Mouse (Mus musculus) adrenal gland, postnatal 25 days (tissue): ENCODE measurements around the gene Iqgap3. TPM values are rescaled to one million over a fixed set of nuclear protein-coding genes. Genes with fewer than 3 reads are reported as not detected.

Experiments used
- DNase-seq: peaks from one replicate; pipeline ENCODE4 v3.0.0; 2021; ENCODE audit warnings: mixed read lengths
- total RNA-seq: library from RNA; stranded (reverse); gene quantifications from 2 replicates; pipeline ENCODE4 v1.2.3, GENCODE M21; 2021

The Iqgap3 gene
- total RNA-seq, 1 experiment from 2014 or later = 4.5 TPM

DNA sequence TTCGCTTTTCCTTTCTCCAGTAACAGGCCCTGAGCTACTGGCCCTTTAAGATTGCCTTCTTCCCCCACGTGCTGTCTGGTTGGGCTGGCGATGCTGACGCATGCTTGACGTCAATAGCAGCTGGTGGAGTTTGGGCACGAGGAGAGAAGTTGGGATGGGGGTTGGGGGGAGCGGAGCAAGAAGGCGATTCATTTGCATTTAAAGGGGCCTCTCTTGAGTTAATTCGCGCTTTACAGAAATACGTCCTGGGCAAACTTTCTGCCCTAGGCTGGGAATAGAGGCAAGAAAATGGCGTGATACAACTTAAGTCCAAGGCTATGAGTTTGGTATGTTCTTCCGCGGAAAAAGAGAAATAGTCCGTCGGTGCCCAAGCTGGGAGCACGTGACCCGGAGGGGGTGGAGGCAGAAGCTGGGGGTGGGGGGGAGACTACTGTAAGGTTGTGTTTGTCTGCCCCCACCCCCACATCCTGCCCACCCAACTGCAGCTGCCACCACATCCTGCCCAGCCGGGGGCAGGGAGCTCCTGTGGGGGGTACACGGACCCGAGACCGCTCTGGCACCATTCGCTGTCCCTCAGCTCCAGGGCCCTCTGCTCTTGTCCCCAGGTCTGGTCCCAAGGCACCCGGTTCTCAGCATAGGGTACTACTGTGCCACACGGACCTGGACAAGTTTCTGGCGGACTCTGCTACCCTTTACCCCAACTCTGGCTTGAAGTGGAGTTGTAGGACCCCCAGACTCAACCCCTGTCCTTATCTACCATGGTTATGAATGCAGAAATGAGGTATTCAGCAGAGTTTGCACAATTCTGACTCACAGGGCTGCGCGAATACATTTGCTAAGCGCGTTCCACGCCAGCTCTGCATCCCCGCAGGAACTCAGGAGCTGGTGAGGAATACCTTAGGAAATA lies 56.8 kb downstream of the Iqgap3 start:
- DNase-seq = peak; percentile 90

DNA sequence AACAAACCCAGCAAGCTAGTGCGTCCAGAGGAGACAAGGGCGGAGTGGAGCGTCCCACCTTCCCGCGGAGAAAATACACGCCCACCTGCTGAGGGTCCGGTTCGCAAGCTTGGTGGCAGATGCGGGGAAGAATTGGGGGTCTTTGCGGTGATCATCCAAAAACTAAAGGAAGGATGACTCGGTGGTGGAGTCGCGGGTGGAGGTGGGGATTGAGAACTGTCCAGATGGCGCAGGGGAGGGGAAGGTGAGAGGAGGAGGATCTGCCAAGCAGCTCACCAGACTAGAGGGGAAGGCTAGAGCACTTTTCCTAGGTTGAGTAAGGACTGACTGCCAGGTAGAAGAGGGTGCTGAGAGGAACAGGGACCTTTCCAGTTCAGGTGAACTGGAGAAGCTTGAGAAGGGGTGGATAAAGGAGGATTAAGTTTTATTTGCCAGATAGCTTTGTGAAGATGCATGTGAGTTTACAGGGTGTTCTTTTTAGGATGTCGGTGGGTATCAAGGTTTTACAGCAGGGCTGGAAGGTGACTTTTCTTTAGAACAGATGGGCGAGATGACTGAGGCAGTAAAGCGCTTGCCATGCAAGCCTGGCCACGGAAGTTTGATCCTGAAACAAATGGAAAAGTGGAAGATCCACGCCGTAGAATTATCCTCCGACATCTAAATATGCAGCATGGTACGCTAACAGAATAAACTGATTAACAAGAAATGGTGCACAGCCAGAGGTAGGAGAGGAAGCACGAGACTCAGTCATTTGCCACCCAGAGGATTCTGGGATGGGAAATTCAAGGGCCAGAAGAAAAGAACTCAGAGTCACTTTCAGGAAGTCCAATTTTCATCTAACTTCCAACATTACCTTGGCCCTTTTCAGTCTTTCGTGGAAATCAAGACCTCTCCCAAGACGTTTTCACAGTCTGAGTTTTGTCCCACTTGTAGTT lies 57.7 kb downstream of the Iqgap3 start:
- DNase-seq = peak; percentile 47

DNA sequence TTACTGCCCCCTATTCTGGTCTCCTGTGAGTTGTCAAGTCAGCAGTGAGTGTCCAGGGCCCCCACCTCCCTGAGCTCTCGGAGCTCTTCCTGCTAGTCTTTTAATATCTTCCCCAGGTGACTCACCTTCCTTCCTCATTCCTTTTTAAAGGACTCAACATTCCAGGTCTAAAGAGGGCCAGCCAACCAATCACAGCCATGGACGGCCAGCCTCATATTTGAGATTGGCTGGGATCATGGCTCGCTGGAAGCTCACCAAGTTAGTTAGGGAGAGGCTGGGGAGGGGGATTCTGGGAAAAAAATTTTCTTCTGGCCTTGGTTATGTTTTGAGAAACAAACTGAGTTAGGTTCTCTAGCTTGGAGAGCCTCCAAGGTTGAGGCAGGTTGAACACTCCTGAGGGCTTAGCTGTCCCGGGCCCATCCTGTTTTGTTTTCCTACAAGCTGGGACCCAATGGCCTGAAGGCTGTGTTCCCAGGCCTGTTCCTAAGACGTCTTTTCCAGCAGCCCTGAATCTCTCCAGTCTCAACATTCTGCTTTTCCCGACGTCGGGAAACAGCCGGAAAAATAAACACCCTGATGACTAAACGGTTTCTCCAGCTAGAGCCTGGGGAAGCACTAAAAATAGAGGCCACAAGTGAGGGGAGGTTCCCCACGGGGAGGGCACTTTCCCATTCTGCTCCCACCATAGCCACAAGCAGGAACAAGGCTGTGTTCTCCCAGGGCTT lies 58.6 kb downstream of the Iqgap3 start:
- no peak for DNase-seq

DNA sequence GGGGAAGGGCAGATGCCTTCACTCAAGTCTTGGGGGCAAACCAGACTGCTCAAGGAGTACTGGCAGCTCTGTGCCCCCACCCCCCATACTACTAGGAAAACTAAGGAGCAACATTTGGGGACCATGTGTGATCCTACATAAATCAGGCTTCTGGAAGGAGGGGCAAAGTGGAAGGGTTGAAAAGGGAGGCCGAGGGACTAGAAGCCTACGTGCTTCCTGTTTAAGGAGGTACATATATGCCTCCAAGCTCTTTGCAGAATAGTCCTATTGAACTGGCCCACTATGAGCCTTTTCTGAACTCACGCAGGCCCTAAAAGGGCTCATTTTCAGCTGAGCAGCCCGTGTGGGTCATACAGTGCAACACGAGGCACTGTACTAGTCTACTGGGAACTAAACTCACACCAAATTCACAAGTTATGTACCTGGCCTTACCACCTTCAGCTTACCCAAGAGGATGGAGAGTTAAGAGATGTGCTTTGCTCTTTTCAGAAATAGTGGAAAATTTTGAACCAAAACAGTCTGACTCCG lies 59.2 kb downstream of the Iqgap3 start:
- no peak for DNase-seq

DNA sequence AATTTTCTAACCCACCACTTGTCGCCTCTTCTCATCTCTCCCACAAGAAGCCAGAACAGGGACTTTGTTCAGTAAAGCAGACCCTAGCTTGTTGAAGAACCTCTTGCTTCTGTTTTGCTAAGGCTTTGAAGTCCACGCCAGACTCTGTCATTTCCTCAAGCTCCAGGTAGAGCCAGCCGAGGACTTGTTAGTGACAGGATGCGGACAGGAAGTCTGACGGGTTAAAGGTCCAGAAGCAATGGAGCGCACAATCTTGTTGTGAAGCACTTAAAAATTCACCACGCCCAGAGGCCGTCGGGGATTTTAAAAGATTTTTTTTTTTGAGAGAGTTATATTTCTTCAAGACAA lies 59.6 kb downstream of the Iqgap3 start:
- no peak for DNase-seq

DNA sequence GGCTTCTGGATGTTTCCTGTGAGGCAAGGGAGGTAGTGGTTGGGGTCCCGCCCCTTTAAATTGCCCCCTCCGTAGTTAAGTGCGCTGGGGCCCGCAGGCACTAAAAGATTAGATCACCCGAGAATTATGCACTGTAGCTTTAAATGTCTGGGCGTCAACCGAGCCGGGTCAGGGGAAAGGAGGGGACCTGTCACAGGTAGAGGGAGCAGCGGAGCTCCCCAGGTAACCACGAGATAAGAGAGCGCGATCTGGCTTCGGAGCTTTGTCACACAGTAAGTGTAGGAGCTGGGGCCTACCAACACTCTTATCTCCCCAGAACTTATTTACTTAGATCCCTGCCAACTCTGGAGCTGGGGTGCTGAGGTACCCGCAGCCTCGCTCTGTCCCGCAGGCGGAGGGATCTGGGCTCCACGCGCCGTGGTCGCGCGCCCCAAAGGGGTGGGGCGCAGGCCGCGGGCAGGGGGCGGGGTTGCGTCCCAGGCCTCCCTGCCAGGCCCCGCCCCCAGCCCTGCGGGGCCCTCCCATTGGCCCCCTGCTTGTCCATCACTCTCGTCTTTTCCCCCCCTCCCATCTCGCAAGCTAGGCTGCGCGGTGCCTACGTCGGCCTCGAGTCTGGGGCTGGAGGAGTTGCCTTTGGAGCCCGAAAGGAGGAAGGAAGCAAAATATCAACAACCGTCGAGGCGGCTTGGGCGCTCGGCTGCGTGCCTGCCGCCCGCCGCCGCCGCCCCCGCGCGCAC lies 60.2 kb downstream of the Iqgap3 start, which contains the start of gene Mef2d:
Mef2d (plus strand) TSS at position 586 of the 737 bp plus-strand sequence.
- peak; percentile 97 for DNase-seq

DNA sequence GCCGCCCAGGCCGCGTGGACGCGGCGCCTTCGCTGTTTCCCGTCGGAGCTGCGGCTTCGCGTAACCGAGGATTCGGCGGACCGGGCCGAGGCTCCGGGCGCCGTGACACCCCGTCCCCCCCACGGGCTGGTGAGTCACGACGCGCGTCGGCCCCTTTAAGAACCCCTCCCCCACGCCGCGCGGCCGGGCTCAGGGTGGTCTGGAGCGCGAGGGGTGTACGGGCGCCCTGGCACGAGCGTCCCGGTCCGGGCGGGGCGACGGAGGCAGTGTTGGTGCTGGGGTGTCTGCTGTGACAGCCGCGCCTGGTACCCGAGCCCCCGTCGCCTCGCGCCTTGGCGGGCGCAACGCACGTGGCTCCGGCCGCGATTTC lies 60.8 kb downstream of the Iqgap3 start:
- peak; percentile 68 for DNase-seq

DNA sequence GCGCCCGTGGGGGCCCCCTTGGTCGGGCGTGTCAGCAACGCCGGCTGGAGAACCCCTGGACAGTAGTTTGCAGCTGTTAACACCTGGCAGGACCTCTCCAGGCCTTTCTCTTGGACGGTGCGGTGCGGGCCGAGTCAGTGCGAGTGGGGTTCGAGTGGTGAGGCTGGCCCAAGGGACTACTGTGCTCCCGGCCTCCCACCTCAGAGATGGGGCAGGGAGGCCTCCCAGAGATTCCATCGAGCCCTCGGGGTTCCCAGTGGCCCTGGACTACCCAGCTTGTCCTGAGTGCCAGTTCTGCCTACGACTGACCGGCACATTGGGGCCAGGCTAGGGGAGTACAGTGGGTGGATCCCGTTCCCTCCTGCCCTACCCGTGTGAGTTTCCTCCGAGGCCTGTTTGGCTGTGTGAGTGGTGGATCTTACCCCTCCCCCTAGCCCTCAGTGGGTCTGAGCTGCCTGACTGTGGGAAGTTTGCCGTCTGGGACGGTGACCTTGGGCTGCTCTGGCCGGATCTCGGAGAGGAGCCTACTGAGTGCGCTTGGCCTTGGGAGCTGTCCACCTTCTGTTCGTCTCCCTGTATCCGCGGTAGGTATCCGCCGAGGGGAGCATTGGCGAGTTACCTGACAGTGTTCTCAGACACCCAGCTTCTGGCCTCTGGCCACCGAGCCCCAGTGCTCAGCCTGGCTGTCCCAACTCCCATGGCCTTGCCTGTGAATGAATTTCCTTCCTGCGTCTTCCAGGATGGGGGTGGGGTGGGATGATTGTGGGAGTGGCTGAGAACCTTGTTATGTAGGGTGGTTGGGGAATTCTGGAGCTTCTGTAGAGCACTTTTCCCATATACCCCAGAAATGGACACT lies 61.4 kb downstream of the Iqgap3 start:
- peak; percentile 76 for DNase-seq

DNA sequence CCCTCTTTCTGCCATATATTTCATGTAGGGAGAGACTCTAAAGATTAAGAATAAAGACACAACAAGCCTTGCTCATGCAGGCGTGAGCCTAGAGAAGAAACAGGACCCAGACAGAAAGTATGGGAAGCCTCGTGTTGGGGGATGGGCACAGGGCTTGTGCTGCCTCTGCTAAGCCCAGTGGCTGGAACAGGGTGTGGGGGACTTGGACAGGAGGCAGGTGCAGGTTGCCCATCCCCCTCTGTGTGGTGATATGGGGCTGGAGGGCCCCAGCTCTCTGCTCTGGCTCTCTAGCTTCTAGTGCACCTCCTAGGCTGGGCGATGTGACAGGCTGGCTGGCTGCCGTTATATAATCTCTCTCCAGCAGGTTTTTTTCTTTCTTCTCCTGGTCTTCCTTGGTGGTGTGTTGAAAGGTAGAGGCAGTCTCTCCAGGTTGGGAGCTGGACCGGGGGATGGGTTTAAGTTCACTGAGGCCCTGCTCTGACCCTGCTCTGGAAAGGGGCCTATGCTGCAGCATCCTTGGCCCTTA lies 62.3 kb downstream of the Iqgap3 start:
- DNase-seq = peak; percentile 40

DNA sequence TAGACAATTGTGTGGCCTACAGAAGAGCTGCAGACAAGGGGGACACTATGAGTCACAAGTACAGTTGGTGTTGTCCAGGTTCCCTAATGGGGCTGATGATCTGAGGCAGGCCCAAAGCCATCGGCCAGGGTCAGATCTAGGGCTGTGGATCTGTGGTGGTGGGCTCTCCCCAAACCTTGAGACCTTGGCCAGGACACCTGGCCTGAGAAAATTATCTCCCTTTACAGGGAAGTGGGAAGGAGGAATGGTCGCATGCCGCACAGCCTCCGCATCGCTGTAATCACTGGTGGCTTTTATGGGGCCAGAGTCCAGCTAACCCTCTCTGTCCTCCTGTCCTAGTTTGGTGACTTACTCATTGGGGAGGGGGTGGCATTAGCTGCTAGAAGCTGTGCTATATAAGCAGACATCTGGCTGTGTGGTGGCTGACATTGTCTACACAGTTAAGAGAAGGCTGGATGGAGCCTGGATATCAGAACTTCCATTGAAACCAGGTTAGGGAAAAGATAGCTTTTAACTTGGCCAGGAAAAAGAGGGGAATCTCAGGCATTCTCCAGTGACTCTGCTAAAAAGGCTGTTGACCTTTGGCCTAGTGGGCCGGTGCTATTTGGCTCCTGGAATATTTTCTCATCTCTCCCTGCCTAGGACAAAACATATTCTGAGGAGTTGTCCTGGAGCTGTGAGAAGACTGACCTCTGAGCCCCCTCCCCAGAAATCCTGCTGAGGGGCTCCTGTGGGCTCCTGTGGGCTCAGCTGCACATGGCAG lies 63.1 kb downstream of the Iqgap3 start:
- no peak for DNase-seq

DNA sequence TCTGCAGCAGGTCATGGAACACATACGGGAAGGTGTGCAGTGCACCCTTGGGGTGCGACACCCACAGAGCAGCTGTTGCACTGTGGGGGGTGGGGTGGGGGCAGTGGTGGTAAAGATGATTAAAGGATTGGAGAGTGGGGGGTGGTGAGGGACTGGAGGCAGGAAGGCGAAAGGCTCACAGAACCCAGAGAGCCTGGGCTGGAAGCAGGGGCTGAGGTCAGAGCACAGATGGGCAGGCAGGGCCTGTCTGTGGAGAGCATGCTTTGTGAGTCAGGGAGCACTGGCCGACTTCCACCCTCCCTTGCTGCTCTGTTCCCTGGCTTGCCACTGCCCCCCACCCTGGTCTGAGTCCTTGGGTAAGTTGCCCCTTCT lies 63.6 kb downstream of the Iqgap3 start:
- peak; percentile 58 for DNase-seq

DNA sequence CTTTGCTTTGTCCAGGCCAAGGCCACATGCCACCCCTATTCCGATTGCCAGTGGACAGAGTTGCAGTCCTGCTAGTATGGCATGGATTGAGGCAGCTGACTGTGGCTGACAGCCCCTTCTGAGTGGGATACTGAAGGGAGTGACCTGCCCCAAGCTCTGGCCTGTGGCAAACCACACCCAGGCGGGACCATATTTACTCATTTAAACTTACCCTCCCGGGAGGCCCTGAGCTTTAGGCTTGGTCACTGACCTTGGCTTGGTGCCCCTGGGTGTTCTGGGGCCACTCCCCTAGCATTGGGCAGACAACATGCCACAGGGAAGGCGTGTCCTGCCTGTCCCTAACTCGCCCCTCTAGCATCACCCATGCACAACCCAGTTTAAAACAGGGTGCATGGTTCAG lies 64.2 kb downstream of the Iqgap3 start:
- peak; percentile 77 for DNase-seq

DNA sequence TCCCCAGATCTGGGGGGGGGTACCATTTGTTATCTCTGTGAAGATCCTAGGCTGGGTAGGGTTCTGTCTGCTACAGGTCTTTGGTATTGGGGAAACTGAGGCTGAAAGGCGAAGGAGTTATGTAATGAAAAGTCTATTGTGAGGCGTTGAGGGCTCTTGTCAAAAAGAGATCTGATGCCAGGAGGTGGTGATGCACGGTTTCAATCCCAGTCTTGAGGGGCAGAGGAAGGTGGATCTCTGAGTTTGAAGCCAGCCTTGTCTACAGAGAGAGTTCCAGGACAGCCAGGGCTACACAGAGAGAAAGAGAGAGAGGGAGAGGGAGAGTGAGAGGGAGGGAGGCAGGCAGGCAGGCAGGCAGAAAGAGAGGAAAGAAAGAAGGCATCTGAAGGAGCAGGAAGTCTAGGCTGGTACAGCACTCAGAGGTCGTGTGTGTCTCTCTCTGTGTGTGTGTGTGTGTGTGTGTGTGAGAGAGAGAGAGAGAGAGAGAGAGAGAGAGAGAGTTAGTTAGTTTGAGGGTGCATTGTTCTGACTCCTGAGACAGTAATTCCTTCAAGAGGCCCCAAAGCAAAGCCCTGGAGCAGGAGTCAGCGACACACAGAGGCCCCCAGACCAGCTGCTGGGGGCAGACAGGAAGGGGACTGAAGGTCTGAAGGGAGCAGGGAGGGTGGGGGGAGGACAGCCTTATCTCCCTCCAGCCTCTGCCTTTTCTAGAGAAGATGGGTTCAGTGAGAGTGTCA lies 64.8 kb downstream of the Iqgap3 start:
- DNase-seq = no peak

DNA sequence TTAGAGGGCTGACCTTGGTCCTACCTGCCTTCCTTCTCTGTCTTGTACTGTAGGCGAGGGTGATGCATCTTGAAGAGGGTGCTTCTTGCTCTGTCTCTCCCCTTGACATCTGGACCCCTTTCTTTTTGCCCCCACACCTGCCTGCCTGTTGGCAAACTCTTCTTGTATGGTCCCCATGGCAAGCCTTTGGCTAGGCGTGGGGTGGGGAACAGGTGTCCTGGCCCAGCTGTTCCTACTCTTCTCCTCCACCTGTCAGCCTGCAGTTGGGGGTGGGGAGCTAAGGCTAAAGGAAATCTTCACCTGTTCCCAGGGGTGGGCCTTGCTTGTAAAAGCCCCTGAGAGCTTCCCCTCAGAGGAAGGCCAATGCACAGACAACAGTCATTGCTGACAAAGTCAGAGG lies 65.7 kb downstream of the Iqgap3 start:
- DNase-seq = no peak

DNA sequence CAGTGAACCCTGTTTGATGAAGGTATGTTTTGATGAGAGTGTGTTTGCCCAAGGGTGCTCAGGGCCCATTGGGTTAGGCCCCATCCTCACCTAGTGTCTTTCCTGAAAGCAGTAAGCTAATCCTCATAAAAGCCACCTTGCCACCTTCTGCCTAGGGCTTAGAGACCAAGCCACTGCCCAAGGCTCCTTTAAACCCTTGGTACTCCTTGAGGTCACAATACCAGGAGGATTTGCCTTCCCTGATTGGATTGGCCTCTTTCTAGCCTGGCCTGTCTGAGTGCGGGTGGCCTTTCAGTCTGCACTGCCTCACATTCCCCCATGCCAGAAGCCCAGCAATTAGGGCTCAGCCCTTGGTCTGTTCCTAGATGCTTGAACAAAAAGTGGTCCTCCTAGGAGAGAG lies 66.1 kb downstream of the Iqgap3 start:
- no peak for DNase-seq

DNA sequence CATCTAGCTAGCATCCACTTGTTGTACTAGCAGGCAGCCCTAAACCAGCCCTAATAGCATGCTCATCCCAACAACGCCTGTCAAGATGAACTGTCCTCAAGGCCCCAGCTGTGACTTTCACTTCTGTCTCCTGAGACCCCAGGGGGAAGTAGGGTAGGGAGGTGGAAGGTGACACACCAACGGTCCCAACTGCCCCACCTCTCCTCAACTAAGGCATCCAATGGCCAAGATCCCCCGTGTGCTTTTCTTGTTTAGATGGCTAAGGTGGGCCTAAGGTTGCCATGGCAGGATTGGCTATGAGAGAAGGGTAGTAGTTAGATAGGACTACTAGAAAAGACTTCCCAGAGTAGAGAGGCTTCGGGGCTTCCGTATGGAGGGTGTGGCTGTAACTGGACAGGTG lies 66.6 kb downstream of the Iqgap3 start:
- no peak for DNase-seq

DNA sequence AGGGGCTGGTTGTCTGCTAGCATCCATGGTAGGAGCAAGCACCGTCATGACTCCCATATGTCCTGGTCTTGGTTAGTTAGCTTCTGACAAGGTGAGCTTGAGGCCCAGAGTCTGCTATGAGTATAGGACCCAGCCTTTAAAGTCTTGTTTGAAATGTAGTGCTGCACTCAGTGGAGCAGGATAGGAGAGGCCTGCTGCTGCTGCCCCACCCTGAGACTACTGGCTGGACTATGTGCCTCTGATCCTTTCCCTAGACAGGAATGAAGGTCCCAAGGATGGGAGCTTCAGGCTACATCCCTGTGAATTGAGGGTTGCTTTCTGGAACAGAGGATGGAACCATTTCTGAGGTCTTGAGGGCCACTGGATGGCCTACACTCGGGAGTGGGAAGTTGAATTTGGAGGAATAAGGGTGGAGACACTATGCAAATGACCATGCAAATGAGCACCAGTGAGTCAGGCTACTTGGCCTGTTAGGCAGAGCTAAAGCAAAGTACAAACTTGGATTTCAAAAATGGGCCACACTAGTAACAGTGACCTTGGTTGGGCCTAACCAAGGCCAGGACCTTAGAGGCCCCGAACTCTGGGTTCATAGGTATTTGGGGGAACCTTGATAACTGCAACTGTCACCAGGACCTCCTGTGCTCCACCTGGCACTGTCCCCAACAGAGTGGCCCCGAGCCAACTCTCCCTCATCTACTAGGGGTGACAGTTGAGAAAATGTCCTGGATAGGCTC lies 67.2 kb downstream of the Iqgap3 start:
- peak; percentile 78 for DNase-seq

DNA sequence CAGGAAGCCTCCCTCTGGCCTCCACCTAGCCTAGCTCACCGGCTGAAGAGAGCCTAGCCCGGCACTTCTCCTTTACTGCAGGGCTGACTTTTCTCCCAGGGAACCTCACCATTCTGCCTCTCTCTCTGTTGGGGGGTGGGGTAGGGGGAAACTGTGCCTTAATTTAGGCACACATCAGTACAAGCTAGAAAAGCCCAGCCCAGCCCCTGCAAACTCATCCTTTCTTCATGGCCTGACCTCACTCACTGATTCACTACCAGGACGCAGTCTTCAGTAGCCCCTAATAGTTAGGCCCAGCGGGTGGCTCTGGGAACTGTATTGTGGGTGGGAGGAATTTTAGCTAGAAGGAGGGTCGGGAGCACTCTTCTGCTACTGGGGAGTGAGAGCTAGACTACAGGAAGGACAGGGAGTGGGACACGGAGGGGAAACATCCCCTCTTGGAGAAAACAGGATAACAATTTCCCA lies 67.8 kb downstream of the Iqgap3 start:
- DNase-seq = no peak
